Mouse (Mus musculus): ENCODE measurements around the gene Shcbp1l.
"Not testable (repeated sequence)": the region's sequence is repeated elsewhere in the genome, so short reads cannot be mapped to it uniquely, and the experiment has no call there.

GRCm38 (mm10) chr1:153408296-153408695, 16.7 kb upstream of the Shcbp1l start:
- TF ChIP-seq POLR2A (IDR thresholded peaks at IDR 0.05; ENCODE audit: borderline replicate concordance, extremely low read depth, low read depth, low read length); CTCF (IDR thresholded peaks at IDR 0.05; ENCODE audit: insufficient read depth, low read length): not testable (repeated sequence)

Data from lung, adult 2 months (tissue).